18 mouse cellular contexts compared by ENCODE assay signal in genomic region chr13:99830080-99830724, GRCm38 (mm10).
DNase-seq lines count a peak whose midpoint lies in the region; TF ChIP-seq lines count a peak whose summit lies in the region.
"Had no signal": no experiment of that assay in that cellular context is flagged by ENCODE, and none has a peak within 500 bp of the region (broad histone marks: within the 10 kb centered on the region; RNA-seq: fewer than 3 reads in every experiment).

No protein-coding gene starts in this region.

- no peak for DNase-seq in gastrocnemius, adult 2 months
- no peak for DNase-seq in gastrocnemius, postnatal 10 days
- DNase-seq in right cerebral cortex, postnatal 25 days = peak; percentile 38
- no peak for DNase-seq in right cerebral cortex, postnatal 4 days
- peak; percentile 70 to 85 for DNase-seq in left cerebral cortex, adult 9 months (ENCODE audit: low spot score in 2 of 2)
- DNase-seq in kidney, adult 9 months = no peak
- DNase-seq in heart, postnatal 4 days = no peak
- no peak for DNase-seq in ovary, postnatal 10 days (ENCODE audit: low spot score)
- DNase-seq: cerebellum, adult 8-10 months; kidney, adult 11 months; kidney, postnatal 36 days; retina, postnatal 1 day had no signal

- intact Hi-C loops in gastrocnemius, adult 2 months (cut with DNase I) = no loop called here

- TF ChIP-seq CTCF in gastrocnemius, adult 2 months (IDR thresholded peaks at IDR 0.05) = no peak

- H3K4me3 ChIP-seq in gastrocnemius, adult 2 months = no peak overlapping the region
- H3K4me3 ChIP-seq: heart, embryonic 12.5 days; hindbrain, embryonic 13.5 days; limb, embryonic 12.5 days; neural tube, embryonic 13.5 days; stomach, embryonic 15.5 days had no signal

- H3K27ac ChIP-seq in gastrocnemius, adult 2 months = 0 out of 2 replicates have a peak overlapping the region, but pooled peaks have one; percentile 12
- H3K27ac ChIP-seq: hindbrain, embryonic 13.5 days; limb, embryonic 12.5 days; macrophage; neural tube, embryonic 13.5 days; stomach, embryonic 15.5 days had no signal

Comparison
In these comparisons a context has a peak if more than half of its experiments do, and no peak if none do; other contexts are left out.
1. DNase-seq: peak in right cerebral cortex, postnatal 25 days (single experiment) and left cerebral cortex, adult 9 months (2 of 2); none in gastrocnemius, adult 2 months (single experiment), gastrocnemius, postnatal 10 days (single experiment), right cerebral cortex, postnatal 4 days (single experiment), kidney, adult 9 months (single experiment), heart, postnatal 4 days (single experiment) and ovary, postnatal 10 days (single experiment).